Mouse (Mus musculus) embryonic fibroblast, embryonic 13.5 days (primary cell): ENCODE data around the gene Smox.

Experiments
- CTCF ChIP-seq: IDR thresholded peaks from 2 replicates; pipeline ENCODE4 v1.5.1; 2011; ENCODE audit warnings: mild to moderate bottlenecking, control low read depth, low read length, moderate library complexity, borderline replicate concordance; ENCODE audit not compliant: insufficient read depth
- POLR2A ChIP-seq: IDR thresholded peaks from 2 replicates; pipeline ENCODE4 v1.6.1; 2011; ENCODE audit warnings: low read depth, mild to moderate bottlenecking, control low read depth, low read length, moderate library complexity

- TF ChIP-seq CTCF (no peak), POLR2A (no peak)
Observed at GRCm38 (mm10) chr2:131443084-131443890, 48.0 kb upstream of the Smox start.
